Mouse (Mus musculus): ENCODE results near the gene Crybg3.

Gene Crybg3

DNA sequence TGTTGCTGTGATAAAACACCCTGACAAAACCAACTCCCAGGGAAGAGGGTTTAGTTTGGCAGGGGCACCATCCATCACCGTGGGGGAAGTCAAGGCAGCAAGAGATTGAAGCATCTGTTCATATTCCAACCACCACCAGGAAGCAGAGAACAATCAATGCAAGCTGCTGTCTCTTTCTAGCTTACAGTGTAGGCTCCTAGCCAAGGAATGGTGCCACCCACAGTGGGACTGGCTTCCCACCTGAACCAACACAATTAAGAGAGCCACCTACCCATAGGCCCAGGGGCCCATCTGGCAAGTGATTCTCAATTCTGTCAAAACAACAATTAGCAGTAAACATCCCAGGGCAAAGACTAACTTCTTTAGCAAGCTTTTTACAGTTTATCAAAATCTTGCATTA lies 152.6 kb downstream of the Crybg3 start:
- DNase-seq: no peak

DNA sequence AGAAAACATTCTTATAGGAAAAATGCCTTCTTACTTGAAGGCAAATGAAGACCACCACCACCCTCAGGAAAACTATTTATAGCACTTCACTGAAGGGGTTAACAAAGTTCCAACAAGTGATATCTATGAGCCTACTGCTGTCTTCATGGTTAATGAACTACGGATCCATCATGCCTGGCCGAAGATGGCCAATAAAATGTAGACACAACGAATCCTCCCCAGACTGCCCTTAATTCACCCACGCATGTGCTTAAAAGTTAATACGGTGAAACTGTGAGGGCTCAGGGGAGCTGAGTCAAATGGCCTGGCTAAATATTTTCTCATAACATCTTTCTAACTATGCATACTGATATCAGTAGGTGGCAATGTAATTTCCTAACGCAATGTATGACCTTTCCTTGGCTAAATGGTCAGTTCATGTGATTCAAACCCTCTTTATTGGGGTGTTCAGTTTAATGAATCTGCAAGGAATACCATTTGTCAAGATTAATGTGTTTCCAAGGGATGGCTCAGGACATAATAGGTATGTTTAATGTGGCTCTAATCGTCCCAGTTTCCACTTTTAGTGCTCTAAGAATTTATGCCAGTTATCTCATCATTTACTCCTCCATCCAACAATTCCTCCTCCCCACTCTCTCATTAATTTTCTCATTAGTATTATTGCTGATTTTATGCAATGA lies 155.8 kb downstream of the Crybg3 start:
- no peak for DNase-seq

Data from cerebellum, postnatal 36 days (tissue).